Mouse (Mus musculus) erythroblast, adult 5-6 weeks (primary cell): ENCODE measurements around the gene Ankrd45. TPM values are rescaled to one million over a fixed set of nuclear protein-coding genes. Genes with fewer than 3 reads are reported as not detected.
"Not testable (repeated sequence)": the region's sequence is repeated elsewhere in the genome, so short reads cannot be mapped to it uniquely, and the experiment has no call there.

Source experiments
- ATAC-seq: replicated peaks from 2 replicates; pipeline ENCODE4 v1.8.0; 2016; ENCODE audit warnings: moderate number of reproducible peaks, mild to moderate bottlenecking, moderate TSS enrichment, inconsistent platforms; ENCODE audit not compliant: poor library complexity, low FRiP score, severe bottlenecking
- total RNA-seq, 2 experiments: library from RNA; stranded (forward) in 1 of 2; stranded (reverse) in 1 of 2; fragments of 150-400 nt in 1 of 2; fragments of 200-764, 138-1000 nt in 1 of 2; gene quantifications; 2 replicates each; pipeline versions ENCODE4 v1.2.3 to v1.2.4; 2015 to 2017; ENCODE audit warnings: low replicate concordance in 2 of 2

The Ankrd45 gene
- total RNA-seq (2015; ENCODE audit: low replicate concordance) (not detected in 2 replicates), total RNA-seq (2017; ENCODE audit: low replicate concordance) (not detected in 2 replicates)

DNA sequence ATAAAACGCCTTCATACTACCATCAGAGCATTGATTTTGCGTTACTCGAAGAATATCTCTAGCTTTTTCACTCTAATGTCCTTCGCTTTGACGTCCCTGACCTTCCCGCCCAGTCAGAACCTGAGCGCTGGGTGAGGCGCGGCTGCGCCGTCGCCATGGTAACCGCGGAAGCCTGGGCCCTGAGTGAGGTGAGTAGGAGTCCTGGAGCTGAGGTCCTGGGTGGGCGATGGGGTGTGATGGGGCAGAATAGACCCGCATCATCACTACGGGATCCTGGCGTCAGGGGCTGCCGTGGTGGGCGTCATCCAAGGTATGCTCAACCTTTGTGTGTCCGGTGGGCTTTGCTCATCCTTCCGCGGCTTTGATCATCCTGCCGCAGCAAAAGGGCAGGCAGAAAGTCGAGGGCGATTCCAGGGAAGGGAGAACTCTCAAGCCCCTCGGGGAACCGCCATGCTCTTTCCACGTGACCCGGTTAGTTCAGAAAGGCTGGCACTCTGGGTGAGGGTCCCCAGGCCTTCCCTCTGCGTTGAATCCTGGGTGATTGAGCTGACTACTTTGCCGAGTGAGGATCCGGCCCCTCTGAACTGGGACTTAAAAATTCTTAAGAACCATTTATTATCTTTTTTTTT lies at the start of gene Ankrd45:
Ankrd45 (plus strand) TSS at position 161 of the 629 bp plus-strand sequence.
- no peak for ATAC-seq

DNA sequence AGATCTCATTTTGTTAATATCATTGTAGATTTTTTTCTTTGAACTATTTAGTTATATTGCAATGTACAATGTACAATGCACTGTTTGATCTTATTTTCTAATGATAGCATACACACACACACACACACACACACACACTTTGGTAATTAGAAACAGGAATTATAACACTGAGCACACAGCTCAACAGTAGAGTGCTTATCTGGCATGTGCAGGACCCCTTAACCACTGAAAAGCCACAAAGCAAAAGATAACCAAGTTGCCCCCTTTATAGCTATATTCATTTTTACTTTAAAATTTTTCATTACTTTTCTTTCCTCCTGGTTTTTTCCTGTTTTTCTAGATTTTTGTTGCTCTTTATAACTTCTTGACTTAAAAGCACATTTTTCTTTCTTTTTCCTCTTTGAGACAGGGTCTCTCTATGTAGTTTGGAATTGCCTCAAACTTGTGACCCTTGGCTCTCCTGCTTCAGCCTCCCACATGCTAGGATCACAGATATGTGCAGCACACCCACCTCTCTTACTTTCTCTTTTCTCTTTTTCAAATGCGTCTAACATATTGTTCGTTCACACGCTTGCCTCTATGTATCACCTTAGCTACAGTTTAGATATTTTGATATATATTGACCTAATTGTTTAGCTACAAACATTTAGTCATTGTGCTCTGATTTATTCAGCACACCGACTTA lies 42.6 kb upstream of the Ankrd45 start:
- ATAC-seq: no peak

DNA sequence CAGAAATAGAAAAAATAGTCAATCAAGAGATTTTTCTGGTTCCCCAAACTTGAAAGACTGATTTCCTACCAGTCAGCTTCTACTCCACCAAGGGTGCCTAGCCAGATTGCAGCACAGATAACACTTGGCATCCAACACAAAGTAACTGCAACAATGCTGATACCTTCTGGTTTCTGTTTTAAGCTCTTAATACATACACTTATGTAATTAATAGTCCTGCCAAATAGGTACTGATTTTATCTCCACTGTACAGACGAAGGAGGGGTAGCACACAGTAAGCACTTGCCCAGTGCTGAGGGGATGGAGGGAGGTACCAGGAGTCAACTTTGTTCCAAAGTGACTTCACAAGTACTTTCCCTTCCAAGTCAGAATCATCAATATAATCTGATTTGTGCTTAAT lies 38.6 kb upstream of the Ankrd45 start:
- no peak for ATAC-seq

DNA sequence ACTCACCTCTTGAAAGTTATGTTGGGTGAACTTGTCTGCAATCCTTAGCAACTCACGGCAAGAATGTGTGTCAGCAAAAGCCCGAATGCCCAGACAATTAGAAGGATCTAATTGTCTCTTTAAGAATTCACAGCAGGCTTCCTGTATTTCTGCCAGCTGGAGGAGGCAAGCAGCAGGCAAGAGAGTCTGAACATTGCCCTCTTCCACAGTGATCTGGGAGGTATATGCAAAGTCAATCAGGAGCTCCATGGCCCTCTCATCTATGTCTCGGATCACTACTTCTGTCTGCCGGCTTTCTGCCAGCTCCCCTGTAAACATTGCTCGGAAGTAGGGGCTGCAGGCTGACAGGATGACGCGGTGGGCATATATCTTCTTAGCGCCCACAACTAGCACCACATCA lies 33.3 kb upstream of the Ankrd45 start:
- no peak for ATAC-seq

DNA sequence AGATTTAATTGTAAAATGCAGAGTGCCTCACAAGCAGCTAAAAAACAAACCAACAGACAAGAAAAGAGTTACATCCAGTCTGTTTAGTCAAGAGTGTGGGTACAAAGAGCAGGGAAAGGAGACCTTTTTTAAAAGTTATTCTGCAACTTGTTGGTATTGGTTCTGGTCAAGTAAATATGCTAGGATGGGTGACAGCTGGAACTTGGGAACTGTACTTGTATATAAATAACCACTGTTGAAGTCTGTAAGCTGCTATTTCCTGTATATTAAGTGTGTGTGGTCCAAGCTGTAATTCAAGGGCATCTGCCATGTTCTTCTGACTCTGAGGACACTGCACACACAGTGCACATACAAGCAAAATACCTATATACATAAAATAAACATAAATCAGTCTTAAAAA lies 27.9 kb upstream of the Ankrd45 start:
- ATAC-seq: no peak

DNA sequence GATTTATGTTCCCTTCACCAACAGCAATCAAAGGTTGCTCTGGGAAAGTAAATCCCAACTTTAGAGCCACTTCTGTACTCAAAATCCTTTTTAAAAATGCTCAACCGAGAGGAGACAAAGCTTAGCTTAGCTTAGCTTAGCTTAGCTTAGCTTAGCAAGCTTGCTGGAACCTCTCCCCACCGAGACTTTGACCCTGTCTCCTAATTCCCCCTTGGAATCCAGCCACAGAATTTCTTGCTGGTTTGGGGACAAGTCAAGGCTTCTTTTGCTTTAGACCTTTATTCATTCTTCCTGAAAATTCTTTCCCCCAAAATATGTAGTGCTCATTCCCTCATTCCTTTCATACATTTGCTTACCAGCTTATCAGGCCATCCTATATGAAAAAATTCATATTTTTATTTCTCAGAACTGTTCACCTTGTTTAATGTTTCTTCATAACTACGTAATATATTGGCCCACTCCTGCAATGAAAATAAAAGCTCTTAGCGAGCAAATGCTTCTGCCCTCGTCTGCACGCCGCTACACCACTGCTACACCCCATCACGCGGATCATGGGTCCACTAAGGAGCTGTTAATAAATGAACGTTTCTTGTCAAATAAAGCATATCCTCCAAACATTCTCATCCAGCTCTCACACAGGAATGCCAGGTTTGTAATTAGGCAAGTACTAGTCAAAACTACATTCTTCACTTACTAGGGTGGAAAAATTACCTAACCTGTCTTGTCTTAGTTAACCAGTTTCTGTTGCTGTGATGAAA lies 19.7 kb upstream of the Ankrd45 start:
- ATAC-seq: no peak

DNA sequence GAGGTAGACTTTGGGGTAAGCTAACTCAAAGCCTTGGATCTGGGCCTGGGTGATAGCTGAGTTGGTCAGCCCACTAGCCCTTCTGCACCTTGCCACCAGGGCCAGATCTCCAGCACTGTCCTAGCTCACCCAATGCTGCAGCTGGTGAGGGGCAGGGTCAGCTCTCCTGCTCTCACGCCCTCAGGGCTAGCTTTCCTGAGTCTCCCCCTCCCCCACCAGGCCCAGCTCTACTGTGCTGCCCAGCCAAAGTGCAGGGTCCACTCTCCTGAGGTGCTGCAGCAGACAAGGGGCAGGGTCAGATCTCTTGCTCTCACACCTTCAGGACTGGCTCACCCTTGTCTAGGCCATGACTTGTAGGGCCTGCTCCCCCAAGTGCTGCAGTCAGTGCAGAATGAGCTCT lies 16.0 kb upstream of the Ankrd45 start:
- no peak for ATAC-seq

DNA sequence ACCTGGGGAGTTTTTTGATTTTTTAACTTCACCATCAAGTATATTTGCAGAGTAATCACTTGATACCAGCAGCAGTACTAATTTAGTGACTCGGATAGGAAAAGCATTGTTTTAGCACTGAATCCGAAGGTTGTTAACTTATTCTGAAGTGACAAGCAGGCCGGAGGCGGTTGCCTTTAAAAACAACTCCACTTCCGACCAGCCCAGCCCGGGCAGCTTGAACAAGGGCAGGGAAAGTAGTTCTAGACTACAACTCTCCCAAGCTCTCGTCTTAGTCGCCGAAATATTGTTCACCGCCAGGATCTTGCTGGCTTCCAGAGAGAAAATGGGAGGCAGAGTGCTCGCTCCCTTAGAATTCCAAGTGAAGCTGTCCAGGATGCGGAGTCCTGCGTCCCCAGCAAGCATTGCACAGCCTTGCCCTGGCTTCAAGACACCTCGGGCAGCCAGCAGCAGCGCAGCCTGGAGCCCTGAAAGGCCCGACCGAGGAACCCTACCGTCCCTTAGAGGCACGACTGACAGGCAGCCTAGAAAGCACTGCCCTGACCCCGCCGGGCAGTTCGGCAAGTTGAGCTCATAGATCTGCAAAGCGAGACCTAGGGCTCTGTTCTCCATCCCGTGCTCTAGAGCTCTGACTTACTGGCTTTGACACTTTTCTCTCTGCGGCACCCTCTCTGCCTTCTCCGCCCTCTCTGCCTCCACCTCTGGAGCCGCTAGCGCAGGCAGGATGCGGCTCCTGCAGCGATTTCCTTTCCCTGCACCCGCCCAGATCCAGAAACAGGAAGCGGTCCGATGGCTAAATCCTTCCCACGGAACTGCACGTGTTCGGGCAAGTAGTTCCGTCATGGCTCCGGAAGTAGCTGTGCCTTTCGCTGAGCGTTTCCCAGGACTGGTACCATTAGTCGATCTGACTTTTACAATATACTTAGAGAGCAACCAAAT lies 11.5 kb upstream of the Ankrd45 start, which contains the start of gene Klhl20:
Klhl20 (minus strand) TSS at position 786 of the 939 bp plus-strand sequence.
- peak; percentile 97 for ATAC-seq

DNA sequence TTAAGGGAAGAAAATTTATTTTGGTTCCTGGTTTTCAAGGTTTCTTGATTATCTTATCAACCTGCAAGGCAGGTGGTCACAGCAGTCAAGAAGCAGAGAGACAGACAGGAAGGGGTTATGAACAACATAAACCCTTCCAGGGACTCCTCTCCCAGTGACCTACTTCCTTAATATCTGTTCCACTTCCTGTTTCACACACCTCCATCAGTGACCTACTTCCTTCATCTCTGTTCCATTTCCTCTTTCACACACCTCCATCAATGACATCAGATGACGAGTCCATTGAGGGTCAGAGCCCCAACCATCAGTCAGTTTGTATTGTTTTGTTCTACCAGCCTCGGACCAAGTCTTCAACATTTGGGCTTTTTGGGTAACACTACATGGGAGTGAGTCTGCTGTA lies 3.0 kb upstream of the Ankrd45 start:
- ATAC-seq: no peak

DNA sequence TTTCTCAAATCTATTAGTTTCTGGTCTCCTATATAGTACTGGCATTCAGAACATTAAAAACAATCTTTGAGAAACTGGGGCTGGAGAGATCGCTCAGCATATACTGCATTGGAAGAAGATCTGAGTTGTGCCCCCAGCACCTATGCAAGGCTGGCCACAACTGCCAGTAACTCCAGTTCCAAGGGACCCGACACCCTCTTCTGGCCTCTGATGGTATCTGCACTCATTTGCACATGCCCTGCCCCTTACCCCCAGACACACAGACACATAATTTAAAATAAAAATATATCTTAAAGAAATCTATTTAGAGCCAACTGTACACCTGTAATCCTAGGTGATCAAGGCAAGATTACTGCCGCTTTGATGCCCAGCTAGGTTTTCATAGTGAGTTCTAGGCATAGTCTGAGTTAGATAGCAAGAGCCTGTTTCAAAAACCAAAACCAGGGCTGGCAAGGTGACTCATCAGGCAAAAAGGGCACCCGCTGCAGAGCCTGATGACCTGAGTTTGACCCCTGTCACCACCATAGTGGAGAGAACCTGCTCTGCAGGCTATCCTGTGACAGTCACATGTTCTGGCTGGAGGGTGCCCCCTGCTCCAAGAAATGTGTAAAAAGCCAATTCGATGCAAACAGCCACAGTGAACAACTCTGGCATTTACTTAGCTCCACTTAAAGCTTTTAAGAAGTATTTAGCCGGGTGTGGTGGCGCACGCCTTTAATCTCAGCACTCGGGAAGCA lies 2.3 kb upstream of the Ankrd45 start:
- no peak for ATAC-seq

DNA sequence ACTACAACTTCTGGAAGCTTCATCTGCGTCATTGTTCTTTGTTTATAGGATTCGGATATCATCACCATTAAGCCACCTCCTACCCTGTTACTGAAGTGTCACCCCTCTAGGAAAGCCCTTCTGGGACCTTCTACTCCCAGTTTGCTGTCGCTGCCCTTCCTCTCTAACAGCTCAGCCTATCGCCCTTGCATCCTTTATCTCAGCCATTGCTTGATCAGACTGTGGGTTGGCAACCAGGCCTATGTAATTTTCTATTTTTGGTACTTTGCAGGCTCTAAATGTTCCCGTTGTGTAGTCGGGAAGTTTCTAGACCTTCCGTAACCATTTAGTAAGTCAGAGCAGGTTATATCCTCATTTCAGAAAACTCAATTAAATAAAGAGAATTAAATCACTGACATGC lies 725 bp downstream of the Ankrd45 start:
- ATAC-seq: no peak

DNA sequence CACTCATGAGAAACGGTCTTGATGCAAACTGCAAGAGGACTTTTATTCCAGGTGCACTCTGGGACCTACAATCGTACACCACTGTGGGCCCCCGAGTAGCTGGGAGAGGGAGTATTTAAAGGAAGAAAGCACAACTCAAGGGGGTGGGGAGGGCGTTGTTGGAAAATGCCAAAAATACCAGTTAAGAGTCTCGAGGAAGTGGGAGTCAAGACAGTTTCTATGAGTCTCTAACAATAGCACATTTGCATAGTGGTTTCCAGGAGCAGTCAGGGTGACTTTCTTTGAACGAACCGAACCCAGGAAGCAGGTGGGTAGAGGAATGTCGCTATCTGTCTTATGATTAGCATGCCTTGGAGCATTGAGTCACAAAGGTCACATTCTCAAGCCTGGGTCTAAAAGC lies 3.1 kb downstream of the Ankrd45 start:
- ATAC-seq: not testable (repeated sequence)

DNA sequence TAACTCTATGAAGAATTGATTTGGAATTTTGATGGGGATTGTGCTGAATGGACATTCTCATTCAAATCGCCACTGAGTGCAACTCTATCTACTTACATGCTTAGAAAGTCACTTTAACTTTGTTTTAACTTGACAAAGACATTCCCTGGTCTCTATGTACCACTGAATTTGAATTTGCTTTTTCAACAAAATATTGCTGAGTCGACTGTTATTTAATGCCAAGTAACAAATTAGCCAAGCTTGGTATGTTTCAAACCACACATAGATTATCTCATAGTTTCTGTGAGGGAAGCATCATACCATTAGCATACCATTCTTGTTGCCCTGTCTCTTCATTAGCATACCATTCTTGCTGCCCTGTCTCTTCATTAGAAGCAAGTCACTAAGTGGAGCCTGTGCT lies 5.4 kb downstream of the Ankrd45 start:
- no peak for ATAC-seq

DNA sequence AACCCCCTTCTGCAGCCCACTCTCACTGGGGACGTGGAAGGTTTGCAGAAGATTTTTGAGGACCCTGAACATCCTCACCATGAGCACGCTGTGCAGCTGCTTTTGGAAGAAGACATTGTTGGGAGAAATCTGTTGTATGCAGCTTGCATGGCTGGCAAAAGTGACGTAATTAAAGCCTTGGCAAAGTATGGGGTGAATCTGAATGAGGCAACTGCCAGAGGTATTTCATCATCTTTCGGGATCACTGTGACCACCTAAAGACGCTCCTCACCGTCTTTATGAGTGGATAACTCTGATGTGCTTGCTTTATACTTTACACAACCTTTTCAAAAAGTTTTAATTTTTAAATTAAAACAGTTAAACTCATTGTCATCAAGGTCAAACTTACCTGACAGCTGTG lies 8.6 kb downstream of the Ankrd45 start:
- no peak for ATAC-seq

DNA sequence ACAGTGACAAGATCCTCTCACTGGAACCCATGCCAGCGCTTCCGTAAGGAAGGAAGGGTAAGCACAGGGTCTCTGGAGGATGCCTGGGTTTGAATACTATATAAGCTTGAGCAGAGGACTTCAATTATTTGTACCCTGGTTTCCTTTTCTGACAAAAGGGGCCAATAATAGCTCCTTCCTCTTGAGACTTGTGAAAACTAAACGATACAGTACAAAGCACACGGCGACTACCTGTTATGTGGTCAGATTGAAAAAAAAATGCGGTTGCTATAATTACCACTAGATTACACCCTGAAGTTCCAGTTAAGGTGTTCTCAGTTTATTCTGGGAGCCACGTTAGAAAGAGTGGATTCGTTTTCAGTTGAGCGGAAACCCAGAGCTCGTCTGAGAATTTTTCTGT lies 14.1 kb downstream of the Ankrd45 start:
- no peak for ATAC-seq

DNA sequence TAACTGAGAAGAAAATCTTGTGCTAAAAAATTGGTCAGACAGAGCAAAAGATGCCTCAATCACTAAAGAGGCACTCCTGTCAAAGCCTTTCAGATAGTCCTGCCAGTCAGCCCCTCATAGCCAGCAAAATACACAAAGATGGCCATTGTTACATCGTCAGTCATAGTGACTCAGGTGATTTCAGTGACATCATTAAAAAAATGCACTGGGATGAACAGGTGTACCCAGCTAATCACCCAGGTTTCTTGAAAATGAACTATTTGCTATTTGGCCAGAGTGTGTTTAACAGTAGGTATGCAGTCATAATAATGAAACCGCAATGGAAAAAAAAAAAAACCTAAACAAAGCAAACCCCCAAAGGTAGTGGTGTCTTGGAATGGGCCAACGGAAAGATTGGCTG lies 16.7 kb downstream of the Ankrd45 start, which contains the start of gene Tex50:
Tex50 (minus strand) TSS at position 101 of the 400 bp plus-strand sequence.
- ATAC-seq: no peak

DNA sequence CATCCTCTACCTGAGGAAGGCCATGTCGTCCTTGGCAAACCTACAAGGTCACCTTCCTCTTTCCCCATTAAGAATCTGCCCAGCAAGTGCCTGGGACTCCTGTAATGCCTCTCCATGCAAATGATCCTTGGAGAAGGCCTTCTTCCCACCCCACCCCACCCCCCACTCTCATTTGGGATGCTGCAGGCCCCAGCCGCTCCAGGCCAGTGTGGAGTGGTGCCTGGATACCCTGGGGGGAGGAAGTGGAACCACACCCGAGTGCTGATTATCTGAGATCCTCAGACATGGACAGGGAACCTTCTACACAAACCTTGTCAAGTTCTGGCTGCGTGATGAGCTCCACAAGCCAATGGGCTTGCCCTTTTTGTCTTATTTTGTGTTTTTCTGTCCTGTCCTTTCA lies 17.8 kb downstream of the Ankrd45 start:
- no peak for ATAC-seq

DNA sequence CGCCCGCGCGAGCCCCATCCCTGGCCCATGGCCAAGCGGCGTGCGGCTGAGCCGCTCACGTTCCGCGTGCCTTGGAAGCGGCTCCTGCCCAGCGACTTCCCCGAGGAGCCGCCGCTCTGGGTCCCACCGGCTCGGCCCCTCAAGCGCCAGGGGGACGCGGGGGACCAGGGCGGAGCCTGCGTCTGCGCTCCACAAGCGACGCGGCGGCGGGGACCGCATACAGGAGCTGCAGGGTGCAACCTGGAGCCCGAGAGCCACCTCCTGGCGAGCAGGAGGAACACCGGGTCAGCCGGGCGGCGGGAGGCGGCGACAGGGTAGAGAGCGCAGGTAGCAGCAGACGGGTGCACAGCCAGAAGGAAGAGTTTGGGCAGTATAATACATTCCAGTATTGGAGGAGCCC lies 28.2 kb downstream of the Ankrd45 start:
- peak; percentile 72 for ATAC-seq

DNA sequence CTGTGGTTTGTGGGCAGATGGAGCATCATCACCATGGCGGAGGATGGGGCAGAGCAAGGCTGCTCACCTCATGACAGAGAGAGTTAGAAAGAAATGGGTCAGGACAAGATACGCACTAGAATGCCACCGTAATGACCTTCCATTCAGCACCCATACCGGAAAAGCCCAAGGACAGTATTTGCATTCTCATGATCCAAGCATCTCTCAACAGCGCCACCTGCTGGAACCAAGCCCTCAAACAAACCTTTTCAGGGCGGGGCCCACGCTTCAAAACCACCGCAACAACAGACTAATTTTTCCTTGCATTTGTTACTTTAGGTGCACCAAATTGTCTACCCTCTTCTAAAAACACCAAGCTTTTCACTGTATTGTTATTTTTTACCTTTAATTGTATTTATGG lies 38.2 kb downstream of the Ankrd45 start:
- ATAC-seq: peak; percentile 83
